Mouse (Mus musculus): ENCODE measurements around the gene Kdf1.
"Not testable (repeated sequence)": the region's sequence is repeated elsewhere in the genome, so short reads cannot be mapped to it uniquely, and the experiment has no call there.

The Kdf1 gene

DNA sequence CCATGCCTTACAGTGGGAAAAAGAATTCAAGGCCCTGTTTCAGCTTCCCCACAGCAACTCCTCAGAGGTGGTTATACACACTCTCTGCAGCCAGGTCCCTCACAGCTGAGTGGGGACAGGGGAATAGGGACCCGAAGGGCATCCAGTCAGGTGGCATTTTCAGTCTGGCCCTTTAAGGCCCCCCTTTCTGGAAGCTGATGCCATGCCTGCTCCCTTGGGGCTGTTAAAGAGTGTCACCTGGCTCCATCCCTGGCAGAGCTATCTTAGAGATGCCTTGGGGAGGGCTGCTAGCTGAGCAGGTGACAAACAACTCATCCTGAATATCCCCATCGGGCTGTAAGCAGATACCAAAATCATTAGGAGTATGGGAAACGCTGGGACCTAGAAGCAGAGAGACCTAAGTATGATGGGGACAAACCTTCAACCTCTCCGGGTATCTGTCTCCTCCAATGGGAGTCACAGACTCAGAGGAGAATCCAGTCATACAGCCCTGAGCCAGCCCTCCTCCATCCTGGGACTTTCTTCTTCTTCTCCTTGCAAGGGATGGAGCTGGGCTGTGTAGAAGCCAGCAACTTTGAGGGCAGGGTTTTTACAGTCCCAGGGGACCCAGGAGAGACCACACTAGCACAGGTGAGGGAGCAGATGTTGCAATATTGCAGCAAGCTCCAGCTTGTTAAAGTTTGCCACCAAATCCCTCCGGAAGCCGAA, 21.9 kb upstream of the Kdf1 start:
- no peak for DNase-seq (ENCODE audit: low spot score in 2 of 2)

DNA sequence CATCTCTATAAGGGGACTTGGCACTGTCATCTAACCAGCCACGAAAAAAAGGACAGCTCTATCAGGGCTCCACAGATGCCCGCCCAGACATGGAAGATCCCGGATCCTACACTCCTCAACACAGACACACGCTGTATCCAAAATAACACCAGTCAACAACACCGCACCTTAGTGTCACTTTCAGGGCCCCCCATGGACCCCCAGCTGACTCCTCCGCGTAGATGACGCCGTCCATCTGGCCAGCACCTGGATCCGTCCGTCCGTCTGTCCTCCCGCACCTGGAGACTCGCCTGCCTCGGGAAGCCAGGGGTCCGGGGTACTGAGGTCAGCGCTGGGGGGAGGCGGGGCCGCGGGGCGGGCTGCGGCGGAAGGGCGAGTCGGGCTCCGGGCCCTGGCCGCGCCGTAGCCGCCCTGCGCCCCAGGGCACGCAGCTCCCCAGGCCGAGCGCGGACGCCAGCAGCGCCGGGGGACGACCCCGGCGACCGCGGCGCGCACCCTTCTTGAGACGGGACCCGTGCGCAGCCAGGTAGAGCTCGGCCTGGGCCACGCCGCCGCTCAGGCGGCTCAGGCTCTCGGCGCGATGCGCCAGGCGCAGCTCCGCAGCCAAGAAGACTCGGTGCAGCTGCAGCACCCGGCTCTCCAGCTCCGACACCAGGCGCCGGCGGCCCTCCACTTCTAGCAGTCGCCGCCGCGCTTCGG, 21.2 kb upstream of the Kdf1 start:
- no peak for DNase-seq (ENCODE audit: low spot score in 2 of 2)

DNA sequence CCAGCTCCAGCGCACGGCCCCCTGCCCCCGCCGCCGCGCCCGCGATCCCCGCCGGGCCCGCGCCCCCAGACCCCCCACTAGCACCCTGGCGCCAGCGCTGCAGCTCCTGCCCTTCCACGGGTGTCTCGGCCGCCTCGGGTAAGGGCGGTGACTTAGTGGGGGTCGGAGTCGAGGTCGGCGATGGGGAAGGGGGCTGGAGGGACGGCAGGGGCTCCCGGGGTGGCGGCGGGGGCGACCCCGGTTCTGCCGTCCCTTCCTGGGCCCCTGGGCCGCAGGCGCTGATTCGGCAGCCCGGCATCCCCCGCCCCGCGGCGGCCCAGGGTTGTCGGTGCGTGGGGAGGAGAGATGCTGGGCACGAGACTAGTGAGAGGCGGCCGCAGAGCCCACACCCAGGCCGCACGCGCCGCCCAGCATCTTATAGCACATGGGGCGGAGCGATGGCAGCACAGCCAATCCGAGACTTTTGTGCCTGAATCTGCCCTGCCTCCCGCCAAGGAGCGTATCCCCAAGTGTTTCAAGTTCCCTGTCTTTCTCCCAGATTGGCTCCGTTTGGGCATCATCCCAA, 20.5 kb upstream of the Kdf1 start, which contains the start of gene Trnp1:
Trnp1 (minus strand) TSS at position 391 of the 565 bp plus-strand sequence.
- peak; percentile 49 to 53 for DNase-seq (ENCODE audit: low spot score in 2 of 2)

DNA sequence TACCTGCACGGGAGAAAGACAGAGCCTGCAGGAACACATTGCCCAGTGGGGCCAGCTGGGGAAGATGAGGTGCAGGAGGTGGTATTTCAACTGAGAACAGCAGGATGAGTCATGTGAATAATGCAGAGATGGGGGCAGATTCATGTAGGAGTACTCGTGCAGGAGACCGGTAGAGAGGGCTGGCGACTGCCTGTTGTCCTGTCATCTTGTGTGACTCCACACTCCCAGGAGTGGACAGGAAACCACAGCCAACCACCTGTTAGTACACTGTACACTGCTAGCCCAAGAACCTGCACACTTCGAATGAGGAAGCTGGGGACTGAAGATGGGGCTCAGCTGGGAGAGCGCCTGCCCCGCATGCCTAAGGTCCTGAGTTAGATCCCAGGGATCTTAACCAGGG, 17.2 kb upstream of the Kdf1 start:
- DNase-seq (ENCODE audit: low spot score in 2 of 2), result no peak

DNA sequence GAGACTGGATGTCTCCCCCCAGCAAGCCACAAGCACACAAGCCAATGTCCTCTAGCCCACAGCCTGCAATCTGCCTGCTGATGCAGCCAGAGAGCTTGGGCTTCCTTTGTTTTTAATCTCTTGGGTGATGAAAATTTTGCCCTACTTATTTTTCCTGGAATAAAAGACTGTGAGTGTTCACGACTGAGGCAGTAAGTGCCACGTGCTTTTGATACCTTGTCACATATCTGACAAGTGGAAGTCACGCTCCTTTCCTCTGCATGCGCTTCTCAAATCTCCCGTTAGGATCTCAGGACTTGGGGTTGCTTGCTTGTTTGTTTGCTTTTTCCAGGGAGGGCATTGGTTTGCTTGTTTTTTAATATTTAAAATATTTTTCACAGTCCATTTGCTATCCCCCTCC, 14.5 kb upstream of the Kdf1 start:
- no peak for DNase-seq (ENCODE audit: low spot score in 2 of 2)

DNA sequence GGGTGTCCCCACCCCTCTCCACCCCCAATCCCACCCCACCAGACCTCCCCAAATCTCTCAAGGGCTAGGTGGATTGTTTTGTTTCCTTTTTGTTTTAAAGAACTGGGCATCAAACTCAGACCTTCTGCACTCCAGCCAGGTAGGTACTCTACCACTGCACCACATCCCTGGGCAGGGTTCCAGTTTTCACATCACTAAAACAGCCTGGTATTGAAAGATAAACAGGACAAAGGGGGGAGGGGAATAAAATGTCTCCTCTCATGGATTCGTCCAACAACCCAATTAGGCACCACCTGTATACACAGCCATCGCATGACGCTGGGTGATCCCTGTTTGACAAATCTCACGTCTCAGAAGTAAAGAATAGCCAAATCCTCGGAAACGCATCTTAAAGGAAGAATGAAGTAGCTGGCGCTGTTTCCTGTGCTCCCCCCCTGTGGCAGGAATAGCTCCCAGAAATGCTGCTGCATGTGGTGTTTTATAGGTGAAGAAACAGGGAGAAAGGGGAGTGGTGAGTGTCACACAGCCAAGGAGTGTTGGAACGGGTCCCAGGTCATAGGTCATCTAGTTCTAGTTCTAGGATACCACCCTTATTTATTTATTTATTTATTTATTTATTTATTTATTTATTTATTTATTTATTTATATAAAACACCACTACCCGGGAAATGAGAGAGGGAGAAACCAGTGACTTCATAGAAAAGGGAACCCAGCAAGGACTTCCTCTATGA, 13.8 kb upstream of the Kdf1 start:
- DNase-seq (ENCODE audit: low spot score in 2 of 2), result no peak

DNA sequence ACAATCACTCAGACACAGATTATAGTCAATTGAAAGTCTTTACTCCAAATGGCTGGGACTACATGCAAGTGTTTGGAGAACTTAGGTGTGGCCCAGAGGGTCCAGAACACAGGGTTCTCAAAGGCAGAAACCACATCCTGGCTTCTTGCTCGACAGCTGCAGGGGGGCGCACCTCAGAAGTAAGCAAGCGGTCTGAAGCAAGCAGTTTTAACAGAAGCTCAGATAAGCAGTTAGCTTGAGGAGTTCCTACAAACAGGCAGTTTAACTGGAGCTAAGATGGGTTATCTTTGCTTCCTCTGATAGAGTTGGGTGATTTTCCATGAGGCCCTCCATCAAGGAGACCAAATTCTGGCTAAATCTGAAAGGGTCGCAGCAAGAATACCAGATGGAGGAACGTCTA, 12.2 kb upstream of the Kdf1 start:
- DNase-seq (ENCODE audit: low spot score in 2 of 2), result peak; percentile 25 to 41

DNA sequence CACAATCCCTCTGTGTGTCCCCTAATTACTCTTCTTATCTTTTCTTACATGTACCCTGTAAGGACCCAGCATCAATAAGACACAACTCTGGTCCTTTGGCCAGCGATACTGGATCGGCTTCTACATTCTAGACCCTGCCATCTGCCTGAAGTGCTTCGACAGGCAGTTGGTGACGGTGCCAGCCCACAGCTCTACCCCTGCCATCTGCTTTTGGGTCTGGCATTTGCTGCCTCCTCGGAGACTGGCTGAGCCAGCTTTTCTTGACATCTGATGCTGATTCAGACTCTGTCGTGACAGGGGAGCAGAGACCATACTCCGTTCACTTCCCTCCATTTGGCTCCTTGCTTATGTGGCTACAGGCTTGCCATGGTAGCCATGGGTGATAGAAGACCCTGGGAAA, 9.8 kb upstream of the Kdf1 start:
- DNase-seq (ENCODE audit: low spot score in 2 of 2), result no peak

DNA sequence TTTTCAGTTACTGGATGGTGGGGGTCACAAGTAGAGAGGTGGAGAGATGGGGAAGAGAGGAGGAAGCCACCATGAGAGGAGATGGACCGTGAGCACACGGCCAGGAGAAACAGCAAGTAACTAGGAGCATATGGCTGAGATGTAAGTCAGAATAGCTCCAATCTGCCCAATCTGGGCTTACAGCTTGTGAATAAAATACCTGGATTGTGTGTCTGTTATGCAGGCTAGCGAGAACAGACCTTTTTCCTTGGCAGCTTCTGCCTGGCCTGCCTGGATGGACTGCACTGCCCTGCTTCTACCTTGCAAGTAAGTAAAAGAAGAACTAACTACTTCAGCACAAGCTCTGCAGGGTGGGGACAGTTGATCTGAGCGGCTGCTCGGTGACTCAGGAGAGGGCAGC, 7.7 kb upstream of the Kdf1 start:
- no peak for DNase-seq (ENCODE audit: low spot score in 2 of 2)

DNA sequence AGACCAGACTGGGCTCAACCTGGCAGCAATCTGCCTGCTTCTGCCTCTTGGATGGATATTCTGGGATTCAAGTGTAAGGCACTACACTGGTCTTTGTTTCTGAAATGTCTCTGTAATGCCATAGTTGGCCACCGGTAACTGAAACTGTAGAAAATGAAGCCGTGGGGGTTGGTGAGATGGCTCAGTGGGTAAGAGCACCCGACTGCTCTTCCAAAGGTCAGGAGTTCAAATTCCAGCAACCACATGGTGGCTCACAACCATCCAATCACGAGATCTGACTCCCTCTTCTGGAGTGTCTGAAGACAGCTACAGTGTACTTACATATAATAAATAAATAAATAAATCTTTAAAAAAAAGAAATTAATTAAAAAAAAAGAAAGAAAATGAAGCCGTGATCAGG, 6.3 kb upstream of the Kdf1 start:
- DNase-seq (ENCODE audit: low spot score in 2 of 2), result not testable (repeated sequence)

DNA sequence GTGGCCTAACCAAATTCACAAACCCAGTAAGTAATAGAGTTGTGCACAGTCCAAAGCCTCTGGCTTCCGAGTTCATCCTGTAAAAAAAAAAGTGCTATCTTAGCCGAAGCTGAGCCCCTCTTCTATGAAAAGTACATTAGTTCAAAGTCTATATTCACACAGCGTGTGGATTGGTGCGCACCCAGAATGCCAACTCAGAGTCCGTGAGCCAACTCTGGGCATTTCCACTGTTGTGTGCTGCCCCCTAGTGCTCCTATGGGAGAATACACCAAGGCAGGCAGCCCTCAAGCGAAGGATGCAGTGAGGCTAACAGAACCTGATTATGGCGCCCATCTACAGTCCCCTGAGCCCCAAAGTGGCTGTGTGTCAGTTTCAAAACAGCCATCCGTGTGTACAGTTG, 5.8 kb upstream of the Kdf1 start:
- peak; percentile 54 to 57 for DNase-seq (ENCODE audit: low spot score in 2 of 2)

DNA sequence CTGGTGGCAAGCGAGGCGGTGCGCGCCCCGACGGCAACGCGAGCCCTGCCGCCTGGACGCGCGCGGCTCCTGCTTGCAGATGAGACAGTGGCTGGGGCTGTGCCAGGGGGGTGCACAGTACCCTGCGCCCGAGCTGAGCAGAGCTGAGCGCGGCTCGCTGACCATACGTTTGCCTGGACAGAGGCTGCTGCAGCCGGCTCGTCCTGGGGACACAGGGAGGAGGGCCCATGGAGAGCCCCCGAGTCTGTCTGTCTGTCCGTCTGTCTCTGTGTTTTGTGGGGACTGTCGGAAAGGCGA, 554 bp downstream of the Kdf1 start:
- DNase-seq (ENCODE audit: low spot score in 2 of 2), result no peak

DNA sequence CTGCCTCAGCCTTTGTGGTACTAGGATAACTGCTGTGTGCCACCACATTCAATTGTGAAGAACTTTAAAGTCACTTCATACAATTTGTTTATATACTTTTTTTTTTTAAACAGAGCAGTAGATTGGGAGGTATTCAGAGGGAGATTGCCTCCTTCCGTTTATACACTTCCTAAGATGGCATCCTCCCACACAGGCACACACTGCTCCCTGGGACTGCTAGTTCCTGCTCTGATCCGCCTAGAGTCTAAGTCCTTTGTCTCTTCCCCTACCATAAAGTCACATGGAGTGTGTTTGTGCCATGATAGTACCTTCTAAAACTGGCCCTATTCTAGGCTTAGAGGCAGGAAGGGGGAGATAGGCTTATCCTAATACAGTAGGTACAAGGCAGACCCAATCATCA, 2.7 kb downstream of the Kdf1 start:
- no peak for DNase-seq (ENCODE audit: low spot score in 2 of 2)

DNA sequence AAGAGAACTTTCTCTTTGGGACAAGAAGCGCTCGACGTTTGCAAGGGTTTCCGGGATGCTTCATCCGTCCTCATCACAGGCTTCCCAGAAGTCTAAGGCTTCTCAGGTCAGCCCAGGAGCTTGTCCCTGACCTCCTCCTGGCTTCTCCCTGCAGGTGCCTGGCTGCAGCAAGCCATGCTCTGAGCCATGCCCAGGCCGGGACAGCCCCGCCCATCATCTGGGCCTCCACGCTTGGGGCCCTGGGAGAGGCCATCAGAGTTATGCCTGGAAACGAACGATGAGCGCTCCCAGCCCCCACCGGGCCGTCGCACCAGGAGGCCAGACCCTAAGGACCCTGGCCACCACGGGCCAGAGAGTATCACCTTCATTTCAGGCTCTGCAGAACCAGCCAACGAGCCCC, 9.0 kb downstream of the Kdf1 start:
- no peak for DNase-seq (ENCODE audit: low spot score in 2 of 2)

DNA sequence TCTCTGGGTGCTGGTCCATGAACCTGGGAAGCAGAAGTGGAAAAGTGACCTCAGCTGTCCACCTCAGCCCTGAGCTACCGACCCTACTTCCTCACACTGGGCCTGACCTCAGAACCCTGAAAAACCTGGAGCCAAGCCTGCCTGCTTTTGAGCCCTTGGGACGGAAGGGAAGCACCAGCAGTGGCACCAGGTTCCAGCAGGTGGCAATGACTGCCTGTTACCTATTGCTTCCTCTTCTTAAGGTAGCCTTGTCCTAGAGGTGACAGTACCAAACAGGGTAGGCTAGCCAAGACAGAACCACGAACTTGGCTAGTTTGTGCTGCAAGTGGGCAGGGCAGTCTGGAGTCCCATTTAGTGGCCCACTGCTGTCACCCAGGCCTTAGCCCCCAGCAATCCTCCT, 14.0 kb downstream of the Kdf1 start:
- DNase-seq (ENCODE audit: low spot score in 2 of 2), result no peak

DNA sequence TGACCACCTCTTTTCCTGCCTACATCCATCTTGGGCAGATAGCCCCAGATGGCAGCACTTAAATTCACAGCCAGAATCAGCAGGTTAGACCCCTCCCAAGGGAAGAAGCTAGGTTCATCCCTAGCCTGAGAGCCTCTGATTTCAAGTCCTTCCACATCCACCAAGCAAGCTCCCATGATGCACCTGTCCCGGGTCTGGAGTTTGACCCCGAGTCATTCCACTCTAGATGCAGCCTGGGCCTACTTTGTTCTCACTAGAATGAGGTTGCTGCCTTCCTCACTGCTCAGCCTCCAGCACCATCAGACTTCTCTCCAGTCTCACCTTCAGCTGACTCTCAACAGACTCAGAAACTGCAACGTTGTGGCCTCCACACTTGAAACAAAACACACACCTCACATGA, 17.3 kb downstream of the Kdf1 start:
- DNase-seq (ENCODE audit: low spot score in 2 of 2), result no peak

DNA sequence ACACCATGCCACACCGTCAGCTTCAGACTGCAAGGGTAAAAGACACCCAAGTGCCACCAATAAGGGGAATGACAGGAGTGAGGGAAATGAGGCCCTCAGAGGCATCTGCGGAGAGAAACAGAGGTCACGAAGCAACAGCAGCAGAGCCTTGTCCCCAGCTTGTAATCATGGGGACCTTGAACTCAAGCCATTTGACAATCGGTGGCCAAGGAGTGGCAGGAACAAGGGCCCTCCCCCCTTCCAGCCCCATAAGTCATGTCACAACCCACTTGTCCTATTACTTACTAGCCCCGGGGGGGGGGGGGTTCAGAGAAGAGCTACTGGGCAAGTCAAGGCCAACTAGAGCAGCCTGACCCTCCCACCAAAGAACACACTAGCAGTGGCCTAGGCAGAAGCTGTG, 17.9 kb downstream of the Kdf1 start:
- DNase-seq (ENCODE audit: low spot score in 2 of 2), result no peak

DNA sequence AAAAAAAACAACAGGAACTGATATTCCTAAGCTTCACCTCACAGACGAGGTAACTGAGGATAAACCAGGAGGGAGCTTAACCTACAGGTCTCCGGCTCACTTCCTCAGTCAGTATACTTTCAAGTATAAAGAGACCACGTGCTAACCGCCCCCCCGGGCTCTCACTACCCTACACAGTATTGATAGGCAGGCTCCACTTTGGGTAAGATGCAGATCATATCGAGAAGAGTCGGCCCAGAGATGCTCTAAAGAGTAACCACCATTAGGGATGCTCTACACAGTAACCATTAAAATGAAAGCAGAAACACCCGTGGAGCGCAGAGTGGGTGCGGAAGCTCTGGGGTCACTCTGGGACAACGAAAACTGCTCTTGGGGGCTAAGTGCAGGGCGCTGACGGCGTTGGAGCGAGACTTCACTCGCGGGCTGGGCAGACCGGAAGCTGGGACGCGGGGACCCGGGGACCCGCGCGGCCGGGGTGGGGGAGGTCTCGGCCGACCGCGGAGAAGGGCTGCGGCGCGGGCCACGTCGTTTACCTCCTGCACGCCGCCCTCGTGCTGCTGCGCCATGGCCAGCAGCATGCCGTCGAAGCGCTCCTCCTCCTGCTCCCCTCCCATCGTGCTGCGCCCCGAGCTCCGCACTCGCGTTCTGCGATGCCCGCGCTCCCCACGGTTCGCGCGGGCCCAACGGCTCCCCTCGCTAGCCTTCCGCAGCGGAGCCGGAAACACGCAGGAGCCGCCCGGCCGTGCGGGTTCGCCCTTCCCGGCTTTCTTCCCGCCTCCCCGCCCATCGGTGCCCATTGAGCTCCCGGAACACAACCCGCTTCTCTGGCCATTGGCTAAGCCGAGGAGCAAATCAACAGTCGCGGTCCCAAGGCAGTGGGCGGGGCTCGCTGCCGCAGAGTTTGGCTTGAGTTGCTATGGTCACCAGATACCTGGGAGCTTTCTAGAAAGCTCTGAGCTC, 26.8 kb downstream of the Kdf1 start, which contains the start of gene Nudc:
Nudc (minus strand) TSS at position 725 of the 960 bp plus-strand sequence.
- DNase-seq (ENCODE audit: low spot score in 2 of 2), result peak; percentile 96

DNA sequence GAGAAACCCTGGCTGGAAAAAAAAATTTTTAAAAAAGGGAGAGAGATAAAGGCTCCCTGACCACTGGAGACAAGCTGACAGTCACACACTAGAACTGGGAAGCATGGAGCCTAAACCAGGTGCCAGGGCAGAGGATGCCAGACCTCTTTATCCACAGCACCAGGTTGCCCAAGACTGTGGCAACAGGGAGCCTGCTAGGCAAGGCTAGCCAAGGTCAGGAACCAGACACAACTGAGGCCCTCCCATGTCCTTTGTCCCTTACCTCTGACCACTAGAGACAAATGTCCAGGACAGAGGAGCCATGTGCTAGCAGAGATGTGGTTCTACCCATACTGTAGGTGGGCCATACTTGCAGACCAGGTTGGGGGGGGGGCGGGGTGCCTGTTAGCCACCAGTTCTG, 33.3 kb downstream of the Kdf1 start:
- no peak for DNase-seq (ENCODE audit: low spot score in 2 of 2)

DNA sequence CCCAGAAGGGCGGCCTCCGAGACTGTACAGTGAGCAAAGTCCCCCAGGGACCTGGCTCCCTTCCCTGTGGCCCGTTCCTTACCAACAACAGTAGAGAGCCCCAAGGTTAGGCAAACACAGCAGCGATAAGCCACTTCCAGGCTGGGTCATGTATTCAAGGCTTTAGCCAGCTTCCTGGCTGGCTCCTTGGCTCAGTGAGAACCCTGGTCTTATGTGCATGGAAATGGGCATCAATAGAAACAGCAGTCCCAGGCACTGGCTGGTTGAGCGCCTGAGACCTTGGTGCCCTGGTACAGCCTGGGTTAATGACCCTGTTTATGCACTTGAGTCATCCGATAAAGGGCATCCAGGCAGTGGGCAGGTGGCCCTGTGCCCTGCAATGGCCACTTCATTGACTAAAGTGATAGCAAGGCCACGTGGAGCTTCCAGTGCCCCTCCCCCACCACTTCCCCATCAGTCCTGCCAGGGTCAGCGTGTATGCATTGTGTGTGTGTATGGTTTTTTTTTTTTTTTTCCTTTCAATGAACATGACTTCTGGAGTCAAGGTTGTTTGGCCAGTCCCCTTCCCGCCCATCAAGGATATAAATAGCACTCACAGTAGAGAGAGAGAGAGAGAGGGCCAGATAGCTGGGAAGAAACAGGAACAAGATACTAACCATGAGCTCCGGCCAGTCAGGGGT, 34.1 kb downstream of the Kdf1 start, which contains the start of gene Nr0b2:
Nr0b2 (plus strand) TSS at position 609 of the 680 bp plus-strand sequence.
- peak in 1 of 2 experiments; percentile 11 for DNase-seq (ENCODE audit: low spot score in 2 of 2)
